Mouse (Mus musculus) stomach, postnatal 0 days (tissue): ENCODE data around the gene Gsg1.

Source experiments
- CTCF ChIP-seq: IDR thresholded peaks from 2 replicates; pipeline ENCODE4 v1.5.1; 2016; ENCODE audit warnings: antibody characterized with exemption, low read depth, mild to moderate bottlenecking, moderate library complexity
- EP300 ChIP-seq: optimal IDR thresholded peaks from 2 replicates; pipeline ENCODE3; 2016; ENCODE audit warnings: antibody characterized with exemption

DNA sequence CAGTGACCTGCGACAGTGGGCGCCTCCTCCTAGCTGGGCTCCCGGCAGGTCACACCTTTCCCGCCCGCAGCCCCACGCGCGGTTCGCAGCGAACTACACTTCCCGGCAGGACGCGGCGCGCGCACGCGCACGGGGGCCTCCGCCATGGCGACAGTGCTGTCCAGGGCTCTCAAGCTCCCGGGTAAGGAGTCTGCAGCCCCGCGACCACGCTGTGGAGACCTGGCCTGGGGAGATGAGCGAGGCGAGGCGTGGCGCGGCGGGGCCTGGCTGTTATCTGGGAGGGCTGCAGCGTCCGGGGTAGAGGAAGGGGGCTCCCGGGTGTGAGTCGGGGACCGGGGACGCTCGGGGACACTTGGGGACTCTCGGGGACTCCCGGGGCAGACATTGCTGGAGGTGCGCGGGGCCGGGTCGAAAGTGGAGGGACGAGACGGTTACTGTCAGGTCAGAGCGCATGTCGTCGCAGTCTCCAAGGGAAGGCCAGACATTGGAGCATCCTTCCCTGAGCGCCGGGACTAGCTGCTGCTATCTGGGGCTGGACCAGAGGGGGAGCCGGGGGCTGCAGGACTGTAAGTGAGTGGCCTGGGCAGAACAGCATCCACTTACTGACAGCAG lies 56.1 kb downstream of the Gsg1 start, which contains the start of the genes Fam234b and Hebp1:
- no peak for TF ChIP-seq EP300
- TF ChIP-seq CTCF, result peak; percentile 29; the same call in 1 of the 2 replicates
